Mouse (Mus musculus): ENCODE measurements around the gene Dlx4.

Gene Dlx4

GRCm38 (mm10) chr11:95119990-95120632, 26.0 kb downstream of the Dlx4 start, which contains the start of gene Dlx3:
TSS of gene Dlx3 (plus strand) at chr11:95120119.
- Histone ChIP-seq H3K27me3 (ENCODE audit: insufficient read depth, low read length) (peaks cover 80% of the 10 kb centered on the region), H3K4me1 (replicated peaks; ENCODE audit: low read depth, low read length) (peaks cover 54% of the 10 kb centered on the region), H3K4me3 (replicated peaks; ENCODE audit: low read length) (peak within 1 kb of the TSS; percentile 74), H3K9me3 (ENCODE audit: low read length) (no peaks in the 10 kb centered on the region), H3K36me3 (ENCODE audit: insufficient read depth, low read length) (no peaks in the 10 kb centered on the region)
- TF ChIP-seq NANOG (IDR thresholded peaks at IDR 0.05; ENCODE audit: borderline replicate concordance, low read length) (no peak), POU5F1 (IDR thresholded peaks at IDR 0.05; ENCODE audit: borderline replicate concordance, low read length) (no peak), CTCF (conservative IDR thresholded peaks at IDR 0.05; ENCODE audit: low read length) (no peak)

- peaks cover 69% of the 10 kb centered on the region for H3K27me3 ChIP-seq (ENCODE audit: insufficient read depth, low read length)
- TF ChIP-seq POU5F1 (IDR thresholded peaks at IDR 0.05; ENCODE audit: borderline replicate concordance, low read length) (no peak), NANOG (IDR thresholded peaks at IDR 0.05; ENCODE audit: borderline replicate concordance, low read length) (no peak), CTCF (conservative IDR thresholded peaks at IDR 0.05; ENCODE audit: low read length) (peak; percentile 89)
- H3K36me3 ChIP-seq (ENCODE audit: insufficient read depth, low read length): no peaks in the 10 kb centered on the region
- H3K9me3 ChIP-seq (ENCODE audit: low read length): no peaks in the 10 kb centered on the region
- H3K4me3 ChIP-seq (replicated peaks; ENCODE audit: low read length): peak overlapping the region; percentile 55
- H3K4me1 ChIP-seq (replicated peaks; ENCODE audit: low read depth, low read length): peaks cover 43% of the 10 kb centered on the region
These were observed 27.6 kb downstream of the Dlx4 start for GRCm38 (mm10) chr11:95118505-95118904.

DNA sequence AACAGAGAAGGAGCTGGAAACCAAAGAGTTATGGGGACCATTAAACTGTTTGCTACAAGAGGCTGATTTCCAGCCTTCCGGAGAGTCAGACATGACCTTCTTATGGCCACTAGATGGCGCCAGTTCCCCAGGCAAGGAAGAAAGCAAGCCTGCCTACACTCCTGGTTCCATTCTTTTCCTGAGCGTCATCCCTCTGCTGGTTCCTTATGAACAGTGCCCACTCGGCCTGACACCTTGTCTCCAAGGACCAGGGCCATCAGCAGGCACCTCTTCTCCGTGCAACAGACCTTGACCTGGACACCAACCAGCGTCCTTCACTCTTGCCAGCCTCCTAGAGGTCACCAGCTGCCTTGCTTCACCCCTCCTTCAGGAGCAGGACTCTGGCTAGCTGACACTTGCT, 29.0 kb downstream of the Dlx4 start:
- Histone ChIP-seq H3K9me3 (ENCODE audit: low read length) (no peaks in the 10 kb centered on the region), H3K4me3 (replicated peaks; ENCODE audit: low read length) (no peak overlapping the region), H3K27me3 (ENCODE audit: insufficient read depth, low read length) (peaks cover 55% of the 10 kb centered on the region), H3K36me3 (ENCODE audit: insufficient read depth, low read length) (no peaks in the 10 kb centered on the region), H3K4me1 (replicated peaks; ENCODE audit: low read depth, low read length) (peaks cover 44% of the 10 kb centered on the region)
- no peak for TF ChIP-seq NANOG (IDR thresholded peaks at IDR 0.05; ENCODE audit: borderline replicate concordance, low read length)
- TF ChIP-seq CTCF (conservative IDR thresholded peaks at IDR 0.05; ENCODE audit: low read length): peak; percentile 77
- no peak for TF ChIP-seq POU5F1 (IDR thresholded peaks at IDR 0.05; ENCODE audit: borderline replicate concordance, low read length)

- Histone ChIP-seq H3K4me3 (replicated peaks; ENCODE audit: low read length) (no peak overlapping the region), H3K27me3 (ENCODE audit: insufficient read depth, low read length) (peaks cover 11% of the 10 kb centered on the region; the same call in 1 of the 2 replicates), H3K9me3 (ENCODE audit: low read length) (no peaks in the 10 kb centered on the region), H3K4me1 (replicated peaks; ENCODE audit: low read depth, low read length) (peaks cover 46% of the 10 kb centered on the region), H3K36me3 (ENCODE audit: insufficient read depth, low read length) (no peaks in the 10 kb centered on the region)
- no peak for TF ChIP-seq CTCF (conservative IDR thresholded peaks at IDR 0.05; ENCODE audit: low read length)
These were observed 36.0 kb downstream of the Dlx4 start for GRCm38 (mm10) chr11:95110081-95110480.

DNA sequence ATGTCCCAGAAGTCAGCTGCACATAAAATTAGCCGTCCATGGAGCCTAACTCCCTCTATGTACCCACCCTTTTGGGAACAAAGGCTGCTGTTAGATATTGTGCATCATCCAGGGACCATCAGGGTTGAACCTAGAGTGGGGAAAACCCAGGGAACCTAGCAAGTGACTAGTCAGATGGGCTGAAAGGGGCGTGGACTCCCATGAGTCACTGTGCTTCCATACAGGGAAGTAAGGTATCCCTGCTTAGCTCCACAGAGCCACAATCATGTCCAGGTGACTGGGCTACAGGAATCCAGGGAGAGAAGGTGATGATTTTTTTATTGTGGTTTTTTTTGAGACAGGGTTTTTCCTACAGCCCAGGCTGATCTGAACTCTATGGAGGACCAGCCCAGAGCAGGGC, 37.1 kb downstream of the Dlx4 start:
- H3K9me3 ChIP-seq (ENCODE audit: low read length): no peaks in the 10 kb centered on the region
- H3K27me3 ChIP-seq (ENCODE audit: insufficient read depth, low read length): peaks cover 8% of the 10 kb centered on the region; the same call in 1 of the 2 replicates
- no peak overlapping the region for H3K4me3 ChIP-seq (replicated peaks; ENCODE audit: low read length)
- no peaks in the 10 kb centered on the region for H3K36me3 ChIP-seq (ENCODE audit: insufficient read depth, low read length)
- peaks cover 56% of the 10 kb centered on the region for H3K4me1 ChIP-seq (replicated peaks; ENCODE audit: low read depth, low read length)
- no peak for TF ChIP-seq NANOG (IDR thresholded peaks at IDR 0.05; ENCODE audit: borderline replicate concordance, low read length)
- no peak for TF ChIP-seq CTCF (conservative IDR thresholded peaks at IDR 0.05; ENCODE audit: low read length)
- TF ChIP-seq POU5F1 (IDR thresholded peaks at IDR 0.05; ENCODE audit: borderline replicate concordance, low read length): no peak

DNA sequence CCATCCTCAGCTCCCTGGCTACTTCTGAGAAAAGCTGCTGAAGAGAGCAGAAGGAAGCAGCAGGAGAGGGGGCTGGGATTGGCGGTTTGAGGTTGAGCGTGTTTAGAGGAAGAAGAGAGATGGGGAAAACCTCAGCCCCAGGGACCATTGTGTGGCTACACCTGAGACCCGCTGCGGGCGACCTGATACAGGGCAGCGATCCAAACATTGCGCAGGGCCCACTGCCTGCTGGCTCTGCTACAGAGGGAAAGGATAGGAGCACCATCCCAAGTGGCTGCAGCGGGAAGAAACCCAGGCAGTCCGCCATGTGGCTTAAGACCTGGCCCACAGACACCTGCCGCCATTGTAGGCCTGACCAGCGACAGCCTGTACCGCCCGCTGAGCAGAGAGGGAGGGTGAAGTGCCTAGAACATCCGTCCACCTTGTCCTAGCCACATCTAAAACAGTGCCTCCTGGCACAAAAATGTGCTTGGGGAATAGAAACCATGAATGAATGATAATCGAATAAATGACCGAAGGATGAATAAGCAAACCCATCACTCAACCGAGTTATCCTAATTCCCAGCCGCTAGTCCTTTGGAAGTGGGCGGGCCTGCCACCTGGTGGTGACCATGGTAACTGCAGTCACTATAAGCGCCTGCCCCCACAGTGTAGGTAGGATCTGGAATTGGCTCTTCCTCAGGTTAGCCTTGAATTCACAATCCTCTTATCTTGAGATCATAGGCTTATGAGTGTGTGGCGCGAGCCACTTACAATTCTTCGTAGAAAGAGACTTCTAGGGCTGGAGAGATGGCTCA, 39.4 kb downstream of the Dlx4 start:
- Histone ChIP-seq H3K4me1 (replicated peaks; ENCODE audit: low read depth, low read length) (peaks cover 59% of the 10 kb centered on the region), H3K27me3 (ENCODE audit: insufficient read depth, low read length) (peaks cover 6% of the 10 kb centered on the region; the same call in 1 of the 2 replicates), H3K36me3 (ENCODE audit: insufficient read depth, low read length) (no peaks in the 10 kb centered on the region), H3K4me3 (replicated peaks; ENCODE audit: low read length) (peak overlapping the region; percentile 65), H3K9me3 (ENCODE audit: low read length) (peaks cover 3% of the 10 kb centered on the region; the same call in 1 of the 2 replicates)
- TF ChIP-seq POU5F1 (IDR thresholded peaks at IDR 0.05; ENCODE audit: borderline replicate concordance, low read length): no peak
- peak; percentile 88 for TF ChIP-seq CTCF (conservative IDR thresholded peaks at IDR 0.05; ENCODE audit: low read length)
- no peak for TF ChIP-seq NANOG (IDR thresholded peaks at IDR 0.05; ENCODE audit: borderline replicate concordance, low read length)

GRCm38 (mm10) chr11:95105274-95105874, 40.7 kb downstream of the Dlx4 start:
- H3K27me3 ChIP-seq (ENCODE audit: insufficient read depth, low read length): peaks cover 12% of the 10 kb centered on the region; the same call in 1 of the 2 replicates
- peak overlapping the region; percentile 65 for H3K4me3 ChIP-seq (replicated peaks; ENCODE audit: low read length)
- no peaks in the 10 kb centered on the region for H3K36me3 ChIP-seq (ENCODE audit: insufficient read depth, low read length)
- peaks cover 3% of the 10 kb centered on the region; the same call in 1 of the 2 replicates for H3K9me3 ChIP-seq (ENCODE audit: low read length)
- TF ChIP-seq CTCF (conservative IDR thresholded peaks at IDR 0.05; ENCODE audit: low read length): no peak
- TF ChIP-seq NANOG (IDR thresholded peaks at IDR 0.05; ENCODE audit: borderline replicate concordance, low read length): no peak
- TF ChIP-seq POU5F1 (IDR thresholded peaks at IDR 0.05; ENCODE audit: borderline replicate concordance, low read length): no peak
- peaks cover 72% of the 10 kb centered on the region for H3K4me1 ChIP-seq (replicated peaks; ENCODE audit: low read depth, low read length)

DNA sequence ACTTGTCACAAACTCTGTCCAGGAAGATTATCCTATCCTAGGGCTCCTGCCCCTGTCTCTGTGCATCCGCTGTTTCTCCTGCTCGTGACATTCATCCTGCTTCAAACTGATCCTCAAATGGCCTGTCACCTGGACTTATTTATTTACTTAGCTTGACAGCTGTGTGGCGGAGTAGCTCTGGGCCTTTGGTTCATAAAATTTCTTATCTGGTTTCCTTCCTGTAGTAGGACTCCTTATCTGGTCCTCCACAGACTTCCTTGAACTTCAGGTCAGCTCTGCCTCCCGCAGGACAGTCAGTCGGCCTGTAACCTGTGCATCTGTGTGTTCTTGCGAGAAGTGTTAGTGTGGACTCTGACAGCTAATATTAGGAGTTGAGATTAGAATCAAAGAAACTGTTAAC, 41.8 kb downstream of the Dlx4 start:
- peaks cover 21% of the 10 kb centered on the region; the same call in 1 of the 2 replicates for H3K27me3 ChIP-seq (ENCODE audit: insufficient read depth, low read length)
- no peaks in the 10 kb centered on the region for H3K36me3 ChIP-seq (ENCODE audit: insufficient read depth, low read length)
- TF ChIP-seq NANOG (IDR thresholded peaks at IDR 0.05; ENCODE audit: borderline replicate concordance, low read length) (no peak), POU5F1 (IDR thresholded peaks at IDR 0.05; ENCODE audit: borderline replicate concordance, low read length) (no peak), CTCF (conservative IDR thresholded peaks at IDR 0.05; ENCODE audit: low read length) (no peak)
- peaks cover 79% of the 10 kb centered on the region for H3K4me1 ChIP-seq (replicated peaks; ENCODE audit: low read depth, low read length)
- H3K9me3 ChIP-seq (ENCODE audit: low read length): peaks cover 3% of the 10 kb centered on the region; the same call in 1 of the 2 replicates
- H3K4me3 ChIP-seq (replicated peaks; ENCODE audit: low read length): no peak overlapping the region
